Mouse (Mus musculus): ENCODE results near the gene Csnk1g1. TPM values are rescaled to one million over a fixed set of nuclear protein-coding genes. Genes with fewer than 3 reads are reported as not detected.

Gene Csnk1g1
- polyA plus RNA-seq, 1 experiment = 12.4 TPM

- Histone ChIP-seq H3K4me3 (ENCODE audit: control insufficient read depth, insufficient read depth, low read length) (no peak overlapping the region), H3K36me3 (ENCODE audit: control insufficient read depth, insufficient read depth, low read length) (no peaks in the 10 kb centered on the region), H3K27me3 (ENCODE audit: control insufficient read depth, insufficient read depth, low read length) (no peaks in the 10 kb centered on the region), H3K27ac (ENCODE audit: control insufficient read depth, insufficient read depth, low read length) (no peak overlapping the region), H3K4me1 (replicated peaks; ENCODE audit: control insufficient read depth, insufficient read depth, low read length) (no peaks in the 10 kb centered on the region)
- no peak for TF ChIP-seq POLR2A (IDR thresholded peaks at IDR 0.05; ENCODE audit: control insufficient read depth, extremely low read depth, insufficient read depth, low read length, poor library complexity)
- no peak for TF ChIP-seq CTCF (IDR thresholded peaks at IDR 0.05; ENCODE audit: borderline replicate concordance, control insufficient read depth, extremely low read depth, insufficient read depth, low read length, poor library complexity)
- DNase-seq = no peak
- 95% methylated on average over 5 of the region's 5 CpGs for WGBS
Observed at GRCm38 (mm10) chr9:65987021-65987420, 78.3 kb downstream of the Csnk1g1 start.

- Histone ChIP-seq H3K27ac (ENCODE audit: control insufficient read depth, insufficient read depth, low read length) (no peak overlapping the region), H3K27me3 (ENCODE audit: control insufficient read depth, insufficient read depth, low read length) (no peaks in the 10 kb centered on the region), H3K4me3 (ENCODE audit: control insufficient read depth, insufficient read depth, low read length) (no peak overlapping the region), H3K4me1 (replicated peaks; ENCODE audit: control insufficient read depth, insufficient read depth, low read length) (no peaks in the 10 kb centered on the region), H3K36me3 (ENCODE audit: control insufficient read depth, insufficient read depth, low read length) (peaks cover 6% of the 10 kb centered on the region)
- DNase-seq = no peak
- 99% methylated on average over 7 of the region's 7 CpGs for WGBS
- TF ChIP-seq POLR2A (IDR thresholded peaks at IDR 0.05; ENCODE audit: control insufficient read depth, extremely low read depth, insufficient read depth, low read length, poor library complexity) (no peak), CTCF (IDR thresholded peaks at IDR 0.05; ENCODE audit: borderline replicate concordance, control insufficient read depth, extremely low read depth, insufficient read depth, low read length, poor library complexity) (no peak)
Observed at GRCm38 (mm10) chr9:65995603-65996376, 87.1 kb downstream of the Csnk1g1 start.

- H3K27me3 ChIP-seq (ENCODE audit: control insufficient read depth, insufficient read depth, low read length) = no peaks in the 10 kb centered on the region
- H3K27ac ChIP-seq (ENCODE audit: control insufficient read depth, insufficient read depth, low read length) = no peak overlapping the region
- no peak for DNase-seq
- TF ChIP-seq POLR2A (IDR thresholded peaks at IDR 0.05; ENCODE audit: control insufficient read depth, extremely low read depth, insufficient read depth, low read length, poor library complexity) (no peak), CTCF (IDR thresholded peaks at IDR 0.05; ENCODE audit: borderline replicate concordance, control insufficient read depth, extremely low read depth, insufficient read depth, low read length, poor library complexity) (no peak)
- 95% methylated on average over 5 of the region's 5 CpGs for WGBS
- H3K4me1 ChIP-seq (replicated peaks; ENCODE audit: control insufficient read depth, insufficient read depth, low read length) = no peaks in the 10 kb centered on the region
- H3K4me3 ChIP-seq (ENCODE audit: control insufficient read depth, insufficient read depth, low read length) = no peak overlapping the region
- H3K36me3 ChIP-seq (ENCODE audit: control insufficient read depth, insufficient read depth, low read length) = peaks cover 14% of the 10 kb centered on the region
Observed at GRCm38 (mm10) chr9:65998965-65999364, 90.2 kb downstream of the Csnk1g1 start.

- Histone ChIP-seq H3K4me3 (ENCODE audit: control insufficient read depth, insufficient read depth, low read length) (no peak overlapping the region), H3K27me3 (ENCODE audit: control insufficient read depth, insufficient read depth, low read length) (no peaks in the 10 kb centered on the region), H3K36me3 (ENCODE audit: control insufficient read depth, insufficient read depth, low read length) (peaks cover 20% of the 10 kb centered on the region), H3K4me1 (replicated peaks; ENCODE audit: control insufficient read depth, insufficient read depth, low read length) (no peaks in the 10 kb centered on the region), H3K27ac (ENCODE audit: control insufficient read depth, insufficient read depth, low read length) (no peak overlapping the region)
- peak; percentile 14 for DNase-seq
- 14% methylated on average over 4 of the region's 4 CpGs for WGBS
- TF ChIP-seq CTCF (IDR thresholded peaks at IDR 0.05; ENCODE audit: borderline replicate concordance, control insufficient read depth, extremely low read depth, insufficient read depth, low read length, poor library complexity) = no peak
Observed at GRCm38 (mm10) chr9:66004380-66004779, 95.7 kb downstream of the Csnk1g1 start.

- H3K4me3 ChIP-seq (ENCODE audit: control insufficient read depth, insufficient read depth, low read length) = no peak overlapping the region
- no peak for DNase-seq
- TF ChIP-seq CTCF (IDR thresholded peaks at IDR 0.05; ENCODE audit: borderline replicate concordance, control insufficient read depth, extremely low read depth, insufficient read depth, low read length, poor library complexity) (no peak), POLR2A (IDR thresholded peaks at IDR 0.05; ENCODE audit: control insufficient read depth, extremely low read depth, insufficient read depth, low read length, poor library complexity) (no peak)
- no peak overlapping the region for H3K27ac ChIP-seq (ENCODE audit: control insufficient read depth, insufficient read depth, low read length)
- 94% methylated on average over 7 of the region's 7 CpGs for WGBS
- H3K4me1 ChIP-seq (replicated peaks; ENCODE audit: control insufficient read depth, insufficient read depth, low read length) = no peaks in the 10 kb centered on the region
- H3K27me3 ChIP-seq (ENCODE audit: control insufficient read depth, insufficient read depth, low read length) = no peaks in the 10 kb centered on the region
- peaks cover 19% of the 10 kb centered on the region for H3K36me3 ChIP-seq (ENCODE audit: control insufficient read depth, insufficient read depth, low read length)
Observed at GRCm38 (mm10) chr9:66007603-66008202, 99.0 kb downstream of the Csnk1g1 start.

- H3K27me3 ChIP-seq (ENCODE audit: control insufficient read depth, insufficient read depth, low read length) = no peaks in the 10 kb centered on the region
- peaks cover 27% of the 10 kb centered on the region for H3K36me3 ChIP-seq (ENCODE audit: control insufficient read depth, insufficient read depth, low read length)
- no peak overlapping the region for H3K27ac ChIP-seq (ENCODE audit: control insufficient read depth, insufficient read depth, low read length)
- H3K4me3 ChIP-seq (ENCODE audit: control insufficient read depth, insufficient read depth, low read length) = no peak overlapping the region
- no peaks in the 10 kb centered on the region for H3K4me1 ChIP-seq (replicated peaks; ENCODE audit: control insufficient read depth, insufficient read depth, low read length)
- DNase-seq = no peak
- no peak for TF ChIP-seq CTCF (IDR thresholded peaks at IDR 0.05; ENCODE audit: borderline replicate concordance, control insufficient read depth, extremely low read depth, insufficient read depth, low read length, poor library complexity)
- no peak for TF ChIP-seq POLR2A (IDR thresholded peaks at IDR 0.05; ENCODE audit: control insufficient read depth, extremely low read depth, insufficient read depth, low read length, poor library complexity)
Observed at GRCm38 (mm10) chr9:66020601-66021000, 111.9 kb downstream of the Csnk1g1 start.
